Mouse (Mus musculus) limb, embryonic 15.5 days (tissue): ENCODE data around the gene Nat8f2. TPM values are rescaled to one million over a fixed set of nuclear protein-coding genes. Genes with fewer than 3 reads are reported as not detected.
A peak's percentile ranks its signal among the peaks of the same experiment; 100 is the strongest.
"Not testable (repeated sequence)": the region's sequence is repeated elsewhere in the genome, so short reads cannot be mapped to it uniquely, and the experiment has no call there.

ENCODE experiments used
- ATAC-seq: fragments of 200-750 bp; cut with Nextera tagmentation; 2 replicates; pipeline ENCODE4 v1.8.0; 2017; ENCODE audit warnings: low read depth, moderate TSS enrichment; ENCODE audit not compliant: insufficient number of reproducible peaks, low FRiP score, low TSS enrichment
- H3K27ac ChIP-seq: fragments of 300-500 bp; sonication (generic); 2 replicates; pipeline ENCODE4 v1.5.1; 2015; ENCODE audit warnings: moderate library complexity, mild to moderate bottlenecking, inconsistent platforms
- H3K27me3 ChIP-seq: fragments of 300-500 bp; sonication (generic); 2 replicates; pipeline ENCODE4 v1.6.1; 2015; ENCODE audit warnings: inconsistent platforms
- H3K36me3 ChIP-seq: fragments of 300-500 bp; sonication (generic); 2 replicates; pipeline ENCODE4 v1.6.1; 2015; ENCODE audit warnings: inconsistent platforms
- H3K4me1 ChIP-seq: fragments of 300-500 bp; sonication (generic); 2 replicates; pipeline ENCODE4 v1.6.1; 2015; ENCODE audit warnings: inconsistent platforms
- H3K4me2 ChIP-seq: fragments of 300-500 bp; sonication (generic); 2 replicates; pipeline ENCODE4 v1.6.1; 2015; ENCODE audit warnings: mild to moderate bottlenecking, inconsistent platforms
- H3K4me3 ChIP-seq: fragments of 300-500 bp; sonication (generic); 2 replicates; pipeline ENCODE4 v1.5.1; 2015; ENCODE audit warnings: mild to moderate bottlenecking, inconsistent platforms
- H3K9ac ChIP-seq: fragments of 300-500 bp; sonication (generic); 2 replicates; pipeline ENCODE4 v1.6.1; 2015; ENCODE audit warnings: inconsistent platforms
- H3K9me3 ChIP-seq: fragments of 300-500 bp; sonication (generic); 2 replicates; pipeline ENCODE4 v1.6.1; 2016; ENCODE audit warnings: inconsistent platforms
- WGBS: fragments of 180-500 bp; shearing (Covaris S2); methylation state at CpG from one replicate; pipeline ENCODE4 v1.1.7; 2015; 5-methylcytosine and 5-hydroxymethylcytosine counted together
- polyA plus RNA-seq: library from polyadenylated mRNA; unstranded; fragments of >200 nt; fragmentation: Nextera tagmentation; extraction: Ambion mirVana; gene quantifications from 2 replicates; pipeline ENCODE4 v1.2.1, GENCODE M21; 2015

The Nat8f2 gene
- polyA plus RNA-seq, 1 experiment from 2014 or later: not detected

GRCm38 (mm10) chr6:85862565-85862964 lies 6.4 kb downstream of the Nat8f2 start:
- ATAC-seq: no peak
- WGBS: 71% methylated on average over 3 of the region's 3 CpGs
- no peak overlapping the region for H3K4me2 ChIP-seq
- no peak overlapping the region for H3K27ac ChIP-seq
- H3K9ac ChIP-seq: no peak overlapping the region
- no peaks in the 10 kb centered on the region for H3K4me1 ChIP-seq
- H3K9me3 ChIP-seq: no peaks in the 10 kb centered on the region
- no peaks in the 10 kb centered on the region for H3K27me3 ChIP-seq
- no peak overlapping the region for H3K4me3 ChIP-seq
- H3K36me3 ChIP-seq: no peaks in the 10 kb centered on the region

DNA sequence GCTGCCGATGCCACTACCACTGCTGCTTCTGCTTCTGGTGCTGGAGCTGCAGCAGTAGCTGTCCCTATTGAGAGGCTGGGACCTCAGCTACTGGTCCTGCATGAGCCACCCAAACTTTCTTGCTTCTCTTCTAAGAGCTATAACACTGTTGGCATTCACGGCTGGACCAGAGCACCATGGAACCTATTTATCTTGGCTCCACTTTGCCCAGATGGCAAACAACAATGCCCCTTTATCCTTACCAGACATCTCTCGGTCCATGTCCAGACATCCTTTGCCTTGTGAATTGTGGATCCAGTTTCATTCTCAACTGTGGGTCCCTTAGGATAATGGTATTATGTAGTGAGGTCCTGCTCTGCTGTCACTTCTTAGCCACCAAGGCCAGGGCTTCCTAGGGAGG lies 7.7 kb downstream of the Nat8f2 start:
- no peak overlapping the region for H3K4me2 ChIP-seq

DNA sequence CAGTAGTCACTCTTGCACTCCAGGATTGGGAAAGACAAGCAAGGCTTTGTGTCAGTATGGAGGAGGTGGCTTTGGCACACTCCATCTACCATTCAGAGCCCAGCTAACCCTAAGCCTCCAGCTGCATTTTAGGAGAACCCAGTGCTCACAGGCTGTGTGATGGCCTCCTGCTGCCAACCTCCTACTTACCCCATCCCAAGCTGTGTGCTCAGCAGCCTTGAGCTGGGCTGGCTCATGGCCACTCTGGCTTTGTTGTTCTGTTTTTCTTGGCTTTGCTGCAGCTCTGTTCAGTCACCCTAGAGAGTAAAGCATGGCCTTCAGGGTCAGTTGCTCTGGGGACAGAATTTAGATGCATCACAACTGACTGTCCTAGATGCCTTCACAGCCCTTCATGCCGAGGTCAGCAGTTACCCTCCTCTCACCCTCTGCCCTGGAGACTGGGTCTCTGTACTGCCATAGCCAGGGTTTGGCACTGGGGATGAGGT lies 12.7 kb downstream of the Nat8f2 start:
- no peak overlapping the region for H3K4me2 ChIP-seq
- H3K27ac ChIP-seq: no peak overlapping the region
- no peaks in the 10 kb centered on the region for H3K36me3 ChIP-seq
- H3K4me3 ChIP-seq: no peak overlapping the region
- H3K9me3 ChIP-seq: no peaks in the 10 kb centered on the region
- H3K27me3 ChIP-seq: no peaks in the 10 kb centered on the region
- 0 out of 2 replicates have a peak, but pooled peaks have one; percentile 52 for ATAC-seq
- H3K4me1 ChIP-seq: 0 out of 2 replicates have a peak, but pooled peaks cover 3% of the 10 kb centered on the region
- H3K9ac ChIP-seq: no peak overlapping the region
- 79% methylated on average over 1 of the region's 1 CpGs for WGBS

More for the DNA sequence above, 7.7 kb downstream of the Nat8f2 start:
- no peak overlapping the region for H3K9ac ChIP-seq
- ATAC-seq: no peak
- H3K36me3 ChIP-seq: no peaks in the 10 kb centered on the region
- no peaks in the 10 kb centered on the region for H3K27me3 ChIP-seq
- 0 out of 2 replicates have a peak, but pooled peaks cover under 1% of the 10 kb centered on the region for H3K4me1 ChIP-seq
- WGBS: 83% methylated on average over 3 of the region's 3 CpGs
- no peaks in the 10 kb centered on the region for H3K9me3 ChIP-seq
- no peak overlapping the region for H3K27ac ChIP-seq
- no peak overlapping the region for H3K4me3 ChIP-seq

DNA sequence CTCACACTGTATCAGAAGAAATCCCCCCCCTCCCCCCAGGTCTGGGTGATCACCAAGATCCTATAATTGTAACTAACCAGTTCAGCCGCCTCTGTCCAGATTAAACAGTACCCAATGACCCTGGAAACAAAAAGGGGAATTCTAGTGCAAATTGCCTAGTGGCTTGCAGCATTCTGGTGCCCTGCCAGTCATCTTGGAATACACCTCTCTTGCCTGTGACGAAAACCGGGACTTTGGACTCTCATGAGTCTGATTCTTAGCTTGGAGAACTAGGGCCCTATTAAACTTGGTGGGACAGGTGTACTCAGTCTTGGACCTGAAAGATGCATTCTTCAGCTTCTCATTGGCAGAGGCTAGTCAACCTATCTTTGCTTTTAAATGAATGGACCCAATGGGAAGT lies 15.5 kb downstream of the Nat8f2 start:
- Histone ChIP-seq H3K27ac (no peak overlapping the region), H3K27me3 (no peaks in the 10 kb centered on the region), H3K4me1 (0 out of 2 replicates have a peak, but pooled peaks cover 3% of the 10 kb centered on the region), H3K9ac (no peak overlapping the region), H3K4me2 (no peak overlapping the region), H3K4me3 (no peak overlapping the region), H3K36me3 (no peaks in the 10 kb centered on the region), H3K9me3 (no peaks in the 10 kb centered on the region)
- WGBS: 78% methylated on average over 3 of the region's 3 CpGs
- ATAC-seq: no peak

DNA sequence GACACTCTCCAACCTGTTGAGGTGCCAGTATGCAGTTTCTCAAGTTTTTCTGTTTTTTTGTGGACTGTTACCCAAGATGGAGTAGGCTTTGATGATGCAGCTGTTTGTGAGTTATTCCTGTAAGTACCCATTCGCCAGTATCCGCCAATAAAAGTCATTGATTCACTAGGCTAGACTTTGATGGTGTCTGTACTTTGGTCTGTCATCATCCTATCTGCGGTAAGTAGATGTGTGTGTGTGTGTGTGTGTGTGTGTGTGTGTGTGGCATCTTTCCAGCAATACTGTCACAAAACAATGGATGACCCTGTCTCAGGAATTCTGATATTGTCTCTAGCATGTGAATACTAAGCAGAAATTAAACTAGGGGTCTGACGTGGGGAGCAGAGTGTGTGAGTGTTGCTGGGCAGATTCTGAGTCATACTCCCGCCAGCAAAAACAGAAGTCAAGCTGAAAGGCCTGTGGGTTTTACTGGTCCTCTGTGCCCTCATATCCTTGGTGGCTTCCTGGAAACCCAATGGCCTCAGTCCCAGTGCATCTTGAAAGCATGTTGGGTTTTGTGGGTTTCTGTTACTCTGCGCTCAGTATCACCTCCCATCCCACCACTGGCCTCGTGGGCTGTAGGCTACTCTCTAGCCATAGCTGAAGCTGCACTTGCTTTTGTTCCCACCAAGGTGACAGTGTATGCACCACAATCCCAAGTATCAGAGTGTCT lies 17.7 kb downstream of the Nat8f2 start:
- Histone ChIP-seq H3K9ac (no peak overlapping the region), H3K27ac (no peak overlapping the region), H3K4me2 (no peak overlapping the region), H3K4me3 (no peak overlapping the region), H3K27me3 (no peaks in the 10 kb centered on the region), H3K4me1 (0 out of 2 replicates have a peak, but pooled peaks cover 2% of the 10 kb centered on the region), H3K9me3 (no peaks in the 10 kb centered on the region), H3K36me3 (no peaks in the 10 kb centered on the region)
- WGBS: 85% methylated on average over 7 of the region's 7 CpGs
- ATAC-seq: no peak

DNA sequence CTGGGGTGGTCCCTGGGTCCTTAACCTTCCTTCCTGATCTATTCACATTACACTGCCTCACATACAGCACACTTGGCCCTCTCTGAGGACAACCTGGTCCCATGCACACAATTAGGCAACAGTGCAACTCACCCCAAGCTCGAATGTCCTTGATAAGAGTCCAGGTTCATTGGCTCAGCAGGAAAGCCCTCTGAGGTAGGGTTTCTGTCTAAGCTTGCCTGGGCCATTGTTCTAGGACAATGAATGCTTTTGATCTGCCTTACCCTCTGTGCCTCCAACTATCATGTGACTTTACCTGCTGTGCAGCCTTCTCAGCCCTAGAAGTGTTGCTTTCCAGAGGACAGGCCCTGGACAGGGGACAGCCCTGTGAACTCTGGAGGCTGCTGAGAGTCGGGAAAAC lies 19.7 kb downstream of the Nat8f2 start:
- no peak overlapping the region for H3K4me3 ChIP-seq
- H3K27me3 ChIP-seq: no peaks in the 10 kb centered on the region
- no peak overlapping the region for H3K9ac ChIP-seq
- H3K36me3 ChIP-seq: no peaks in the 10 kb centered on the region
- no peaks in the 10 kb centered on the region for H3K9me3 ChIP-seq
- no peak overlapping the region for H3K27ac ChIP-seq
- ATAC-seq: no peak
- H3K4me2 ChIP-seq: no peak overlapping the region
- 56% methylated on average over 2 of the region's 2 CpGs for WGBS
- no peaks in the 10 kb centered on the region for H3K4me1 ChIP-seq

DNA sequence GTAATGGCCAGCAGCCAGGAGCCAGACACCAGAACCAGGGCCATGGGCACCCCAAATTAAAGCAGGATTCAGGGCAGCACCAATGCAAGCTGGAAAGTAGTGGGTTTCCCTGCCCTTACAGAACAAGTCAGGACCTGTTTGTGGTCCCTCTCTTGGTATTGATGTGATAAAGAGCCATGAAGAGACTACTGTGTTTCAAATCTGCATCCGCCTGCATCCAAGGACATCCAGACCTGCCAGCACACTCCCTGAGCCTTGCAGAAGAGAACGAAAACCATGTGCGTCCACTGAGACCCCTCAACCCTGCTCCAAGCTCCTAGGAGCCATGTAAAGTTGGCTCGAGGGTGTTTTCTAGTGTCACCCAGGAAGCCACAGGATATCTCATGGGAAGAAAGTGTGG lies 20.8 kb downstream of the Nat8f2 start:
- H3K27ac ChIP-seq: no peak overlapping the region
- no peaks in the 10 kb centered on the region for H3K9me3 ChIP-seq
- no peak overlapping the region for H3K4me2 ChIP-seq
- H3K4me1 ChIP-seq: no peaks in the 10 kb centered on the region
- H3K4me3 ChIP-seq: no peak overlapping the region
- ATAC-seq: no peak
- 82% methylated on average over 4 of the region's 4 CpGs for WGBS
- H3K36me3 ChIP-seq: no peaks in the 10 kb centered on the region
- H3K9ac ChIP-seq: no peak overlapping the region
- no peaks in the 10 kb centered on the region for H3K27me3 ChIP-seq

DNA sequence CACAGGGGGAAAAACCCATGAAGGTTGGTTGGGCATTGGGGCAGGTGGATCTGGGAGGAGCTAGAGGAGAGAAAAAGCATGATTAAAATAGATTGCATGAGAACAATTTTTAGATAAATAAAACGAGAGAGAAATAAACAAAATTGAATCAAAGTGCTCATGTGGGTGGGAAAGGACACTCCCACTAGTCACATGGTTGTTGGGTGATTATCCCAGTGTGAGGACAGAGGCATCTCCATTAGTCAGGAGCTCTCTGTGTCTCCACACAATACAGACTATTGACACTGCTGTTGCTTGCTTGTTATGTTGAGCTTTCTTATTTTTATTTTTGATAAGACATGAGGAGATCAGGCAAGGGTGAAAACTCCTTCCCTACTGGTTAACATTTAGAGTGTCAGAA lies 22.0 kb downstream of the Nat8f2 start:
- H3K4me3 ChIP-seq: no peak overlapping the region
- ATAC-seq: no peak
- 46% methylated on average over 1 of the region's 1 CpGs for WGBS
- no peak overlapping the region for H3K9ac ChIP-seq
- no peaks in the 10 kb centered on the region for H3K27me3 ChIP-seq
- no peak overlapping the region for H3K27ac ChIP-seq
- H3K4me1 ChIP-seq: no peaks in the 10 kb centered on the region
- no peak overlapping the region for H3K4me2 ChIP-seq
- H3K36me3 ChIP-seq: no peaks in the 10 kb centered on the region
- H3K9me3 ChIP-seq: no peaks in the 10 kb centered on the region

DNA sequence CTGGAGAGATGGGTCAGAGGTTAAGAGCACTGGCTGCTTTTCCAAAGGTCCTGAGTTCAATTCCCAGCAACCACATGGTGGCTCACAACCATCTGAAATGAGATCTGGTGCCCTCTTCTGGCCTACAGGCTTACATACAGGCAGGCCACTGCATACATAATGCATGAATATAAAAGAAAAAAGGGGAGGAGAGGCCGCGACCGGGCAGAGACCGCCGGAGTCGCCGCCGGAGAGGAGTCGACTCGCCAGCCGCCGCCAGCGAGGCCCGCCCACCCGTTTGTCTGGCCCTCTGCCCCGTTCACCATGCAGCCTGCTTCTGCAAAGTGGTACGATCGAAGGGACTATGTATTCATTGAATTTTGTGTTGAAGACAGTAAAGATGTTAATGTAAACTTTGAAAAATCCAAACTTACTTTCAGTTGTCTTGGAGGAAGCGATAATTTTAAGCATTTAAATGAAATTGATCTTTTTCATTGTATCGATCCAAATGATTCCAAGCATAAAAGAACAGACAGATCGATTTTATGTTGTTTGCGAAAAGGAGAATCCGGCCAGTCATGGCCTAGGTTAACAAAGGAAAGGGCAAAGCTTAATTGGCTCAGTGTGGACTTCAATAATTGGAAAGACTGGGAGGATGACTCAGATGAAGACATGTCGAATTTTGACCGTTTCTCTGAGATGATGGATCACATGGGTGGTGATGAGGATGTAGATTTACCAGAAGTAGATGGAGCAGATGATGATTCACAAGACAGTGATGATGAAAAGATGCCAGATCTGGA lies 25.1 kb downstream of the Nat8f2 start:
- not testable (repeated sequence) for H3K27me3 ChIP-seq, H3K9ac ChIP-seq, H3K36me3 ChIP-seq, H3K27ac ChIP-seq, ATAC-seq, H3K9me3 ChIP-seq, H3K4me1 ChIP-seq, H3K4me3 ChIP-seq, H3K4me2 ChIP-seq
- WGBS: 77% methylated on average over 25 of the region's 25 CpGs

- Histone ChIP-seq H3K9ac (no peak overlapping the region), H3K4me1 (peaks cover 2% of the 10 kb centered on the region; the same call in 1 of the 2 replicates), H3K27me3 (no peaks in the 10 kb centered on the region), H3K9me3 (no peaks in the 10 kb centered on the region), H3K36me3 (no peaks in the 10 kb centered on the region), H3K4me2 (no peak overlapping the region), H3K4me3 (no peak overlapping the region), H3K27ac (no peak overlapping the region)
- 47% methylated on average over 4 of the region's 4 CpGs for WGBS
- ATAC-seq: no peak
Observed at GRCm38 (mm10) chr6:85839982-85840381, 29.0 kb downstream of the Nat8f2 start.

- H3K27ac ChIP-seq: no peak overlapping the region
- ATAC-seq: no peak
- H3K4me3 ChIP-seq: no peak overlapping the region
- WGBS: 81% methylated on average over 8 of the region's 8 CpGs
- H3K36me3 ChIP-seq: no peaks in the 10 kb centered on the region
- H3K4me2 ChIP-seq: no peak overlapping the region
- no peak overlapping the region for H3K9ac ChIP-seq
- H3K27me3 ChIP-seq: no peaks in the 10 kb centered on the region
- H3K9me3 ChIP-seq: no peaks in the 10 kb centered on the region
- peaks cover 2% of the 10 kb centered on the region; the same call in 1 of the 2 replicates for H3K4me1 ChIP-seq
Observed at GRCm38 (mm10) chr6:85838674-85839073, 30.3 kb downstream of the Nat8f2 start.

GRCm38 (mm10) chr6:85837307-85837706 lies 31.7 kb downstream of the Nat8f2 start:
- not testable (repeated sequence) for H3K36me3 ChIP-seq, H3K9ac ChIP-seq, H3K4me2 ChIP-seq, H3K27ac ChIP-seq, H3K4me1 ChIP-seq, H3K9me3 ChIP-seq, H3K4me3 ChIP-seq, ATAC-seq, H3K27me3 ChIP-seq
- WGBS: 20% methylated on average over 12 of the region's 12 CpGs
